Mouse (Mus musculus): ENCODE data around the gene Gosr1.
"Not testable (repeated sequence)": the region's sequence is repeated elsewhere in the genome, so short reads cannot be mapped to it uniquely, and the experiment has no call there.

The Gosr1 gene

GRCm38 (mm10) chr11:76730650-76731049 lies 32.7 kb downstream of the Gosr1 start:
- DNase-seq, result no peak

- DNase-seq, result no peak
Measured at GRCm38 (mm10) chr11:76728093-76728492, 35.3 kb downstream of the Gosr1 start.

- no peak for DNase-seq
Measured at GRCm38 (mm10) chr11:76723911-76724310, 39.5 kb downstream of the Gosr1 start.

GRCm38 (mm10) chr11:76717000-76717399 lies 46.4 kb downstream of the Gosr1 start:
- no peak for DNase-seq

- no peak for DNase-seq
Measured at GRCm38 (mm10) chr11:76709625-76710452, 53.5 kb downstream of the Gosr1 start.

- no peak for DNase-seq
Measured at GRCm38 (mm10) chr11:76708881-76709280, 54.5 kb downstream of the Gosr1 start.

GRCm38 (mm10) chr11:76708066-76708465 lies 55.3 kb downstream of the Gosr1 start:
- no peak for DNase-seq

GRCm38 (mm10) chr11:76707656-76708055 lies 55.7 kb downstream of the Gosr1 start:
- DNase-seq, result no peak

GRCm38 (mm10) chr11:76699626-76700025 lies 63.8 kb downstream of the Gosr1 start:
- DNase-seq, result no peak

GRCm38 (mm10) chr11:76695810-76696209 lies 67.6 kb downstream of the Gosr1 start:
- DNase-seq, result no peak

GRCm38 (mm10) chr11:76692096-76692495 lies 71.3 kb downstream of the Gosr1 start:
- no peak for DNase-seq

GRCm38 (mm10) chr11:76685604-76686003 lies 77.8 kb downstream of the Gosr1 start:
- DNase-seq, result no peak

GRCm38 (mm10) chr11:76679508-76679907 lies 83.9 kb downstream of the Gosr1 start, which contains the start of gene Trarg1:
Gene Trarg1, plus strand, starts transcription at chr11:76679808.
- not testable (repeated sequence) for DNase-seq
